Mouse (Mus musculus): ENCODE measurements around the gene Mrtfb. TPM values are rescaled to one million over a fixed set of nuclear protein-coding genes. Genes with fewer than 3 reads are reported as not detected.
A peak's percentile ranks its signal among the peaks of the same experiment; 100 is the strongest.

Mrtfb gene
- 13.6 and 15.6 TPM in 2 replicates for polyA plus RNA-seq (2014; fragmentation: Nextera tagmentation; extraction: Ambion mirVana)

DNA sequence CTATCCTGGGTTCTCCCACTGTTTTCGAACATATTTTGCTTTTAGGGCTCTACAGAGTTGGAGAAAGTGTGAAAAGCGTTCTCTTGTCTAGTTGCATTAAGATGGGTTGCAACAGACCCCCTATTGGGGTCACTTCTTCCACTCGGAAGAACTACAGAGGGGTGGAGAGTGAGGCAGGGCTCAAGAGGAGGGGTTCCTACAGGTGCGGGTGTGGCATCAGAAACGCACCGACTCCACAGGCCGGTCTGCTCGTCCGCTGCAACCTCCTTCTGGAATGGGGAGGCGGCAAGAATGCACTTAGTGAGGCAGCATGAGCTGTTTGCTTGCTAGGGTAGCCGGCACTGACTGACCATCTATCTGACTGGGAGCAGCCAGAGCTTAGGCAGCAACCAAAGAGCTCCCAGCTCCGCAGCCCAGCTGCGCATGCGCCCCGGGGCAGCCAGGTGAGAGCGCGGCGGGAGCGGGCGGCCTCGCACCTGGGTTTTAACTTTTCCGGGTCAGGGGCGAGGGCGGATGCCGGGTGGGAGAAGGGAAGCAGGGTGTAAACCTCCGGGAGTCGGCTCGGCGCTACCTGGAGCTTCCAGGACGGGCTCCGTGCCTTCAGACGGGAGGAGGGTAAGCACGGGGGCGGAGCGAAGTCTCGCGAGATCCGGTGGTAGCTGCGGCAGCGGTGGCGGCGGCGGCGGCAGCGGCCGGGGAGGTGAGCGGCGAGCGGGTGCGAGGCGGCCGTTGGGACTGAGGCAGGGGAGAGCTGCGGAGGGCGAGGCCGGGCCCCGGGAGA lies at the start of gene Mrtfb:
Gene Mrtfb (plus strand): TSS at position 627 of the 781 bp plus-strand sequence.
- Histone ChIP-seq H3K4me3 (ENCODE audit: low read depth, low read length) (peak within 1 kb of the TSS; percentile 79), H3K27me3 (replicated peaks; ENCODE audit: control insufficient read depth, insufficient read depth, low read length) (no peaks in the 10 kb centered on the region), H3K4me2 (ENCODE audit: low read length) (peak within 1 kb of the TSS; percentile 88), H3K9ac (ENCODE audit: low read length) (peak within 1 kb of the TSS; percentile 89), H3K9me3 (replicated peaks; ENCODE audit: control insufficient read depth, low read length) (no peaks in the 10 kb centered on the region), H3K4me1 (ENCODE audit: control insufficient read depth, insufficient read depth, low read length) (peaks cover 3% of the 10 kb centered on the region; the same call in 1 of the 2 replicates), H3K36me3 (ENCODE audit: control insufficient read depth, insufficient read depth, low read length) (no peaks in the 10 kb centered on the region), H3K27ac (ENCODE audit: low read depth, low read length) (peak within 1 kb of the TSS; percentile 78)
- DNase-seq (ENCODE audit: low spot score) (peak; percentile 90), ATAC-seq (peak; percentile 94)
- WGBS, result under 1% methylated on average over 33 of the region's 56 CpGs

DNA sequence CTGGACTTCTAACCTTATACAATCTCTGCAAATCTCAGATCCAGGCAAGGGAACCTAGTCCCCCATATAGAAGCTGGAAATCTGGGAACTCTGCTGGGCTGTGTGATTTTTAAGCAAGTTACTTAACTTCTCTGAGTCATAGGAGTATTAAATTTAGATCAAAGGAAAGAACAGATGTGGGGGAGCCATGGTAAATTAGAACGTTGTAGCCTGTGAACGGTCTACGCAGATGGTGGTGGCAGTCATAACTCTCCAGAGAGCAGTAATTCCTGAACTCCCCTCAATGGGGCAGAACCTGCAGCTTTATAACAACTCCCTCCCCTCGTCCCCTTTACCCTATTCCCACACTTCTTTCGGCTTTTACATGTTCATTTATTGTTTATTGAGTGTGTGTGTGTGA lies 48.6 kb upstream of the Mrtfb start:
- Histone ChIP-seq H3K27ac (ENCODE audit: low read depth, low read length) (no peak overlapping the region), H3K4me1 (ENCODE audit: control insufficient read depth, insufficient read depth, low read length) (no peaks in the 10 kb centered on the region), H3K9ac (ENCODE audit: low read length) (no peak overlapping the region), H3K4me3 (ENCODE audit: low read depth, low read length) (no peak overlapping the region), H3K36me3 (ENCODE audit: control insufficient read depth, insufficient read depth, low read length) (no peaks in the 10 kb centered on the region), H3K27me3 (replicated peaks; ENCODE audit: control insufficient read depth, insufficient read depth, low read length) (no peaks in the 10 kb centered on the region), H3K4me2 (ENCODE audit: low read length) (no peak overlapping the region), H3K9me3 (replicated peaks; ENCODE audit: control insufficient read depth, low read length) (no peaks in the 10 kb centered on the region)
- no peak for DNase-seq (ENCODE audit: low spot score)
- ATAC-seq, result no peak
- 51% methylated on average over 5 of the region's 5 CpGs for WGBS

DNA sequence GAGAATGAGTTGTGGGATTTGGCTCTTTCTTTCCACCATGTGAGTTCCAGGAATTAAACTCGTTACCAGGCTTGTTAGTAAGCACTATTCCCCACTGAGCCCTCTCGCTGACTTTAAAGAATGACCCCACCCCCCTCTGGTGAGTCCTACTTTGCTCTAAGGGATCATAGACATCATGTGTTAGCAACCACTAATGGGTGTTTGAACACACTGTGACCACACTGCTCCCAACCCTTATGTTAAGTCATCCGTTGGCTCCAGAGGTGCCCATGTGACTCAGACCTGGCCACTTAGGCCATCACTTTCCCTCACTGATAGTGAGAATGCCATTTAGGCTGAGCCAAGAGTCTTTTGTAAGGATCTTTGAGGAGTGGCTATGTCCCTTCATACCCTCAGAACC lies 48.2 kb upstream of the Mrtfb start:
- Histone ChIP-seq H3K27ac (ENCODE audit: low read depth, low read length) (no peak overlapping the region), H3K4me2 (ENCODE audit: low read length) (no peak overlapping the region), H3K9ac (ENCODE audit: low read length) (no peak overlapping the region), H3K4me3 (ENCODE audit: low read depth, low read length) (no peak overlapping the region), H3K36me3 (ENCODE audit: control insufficient read depth, insufficient read depth, low read length) (no peaks in the 10 kb centered on the region), H3K27me3 (replicated peaks; ENCODE audit: control insufficient read depth, insufficient read depth, low read length) (no peaks in the 10 kb centered on the region), H3K9me3 (replicated peaks; ENCODE audit: control insufficient read depth, low read length) (no peaks in the 10 kb centered on the region), H3K4me1 (ENCODE audit: control insufficient read depth, insufficient read depth, low read length) (no peaks in the 10 kb centered on the region)
- DNase-seq (ENCODE audit: low spot score), result no peak
- ATAC-seq, result no peak
- 17% methylated on average over 3 of the region's 3 CpGs for WGBS

DNA sequence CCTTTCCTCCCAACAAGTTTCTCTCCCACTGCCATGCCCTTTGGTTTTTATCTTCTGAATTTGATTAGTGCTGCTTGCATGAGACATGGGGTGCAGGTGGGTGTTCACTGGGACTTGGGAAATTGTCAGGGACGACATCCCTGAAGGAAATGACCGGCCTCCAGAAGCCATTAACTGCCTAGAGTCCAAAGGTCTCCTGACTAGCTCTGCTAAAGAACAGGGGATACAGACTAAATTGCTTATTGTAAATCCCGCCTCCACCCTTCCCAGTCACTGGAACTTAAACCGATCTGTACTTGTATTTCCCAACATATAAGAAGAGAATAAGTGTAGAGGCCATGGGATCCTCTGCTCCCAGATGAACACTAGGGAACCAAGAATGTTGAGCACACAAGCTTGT lies 43.5 kb upstream of the Mrtfb start:
- WGBS, result 95% methylated on average over 4 of the region's 4 CpGs
- H3K4me1 ChIP-seq (ENCODE audit: control insufficient read depth, insufficient read depth, low read length), result no peaks in the 10 kb centered on the region
- DNase-seq (ENCODE audit: low spot score) (no peak), ATAC-seq (no peak)
- no peaks in the 10 kb centered on the region for H3K27me3 ChIP-seq (replicated peaks; ENCODE audit: control insufficient read depth, insufficient read depth, low read length)
- no peak overlapping the region for H3K9ac ChIP-seq (ENCODE audit: low read length)
- H3K27ac ChIP-seq (ENCODE audit: low read depth, low read length), result no peak overlapping the region
- H3K36me3 ChIP-seq (ENCODE audit: control insufficient read depth, insufficient read depth, low read length), result no peaks in the 10 kb centered on the region
- no peak overlapping the region for H3K4me3 ChIP-seq (ENCODE audit: low read depth, low read length)
- H3K9me3 ChIP-seq (replicated peaks; ENCODE audit: control insufficient read depth, low read length), result no peaks in the 10 kb centered on the region
- no peak overlapping the region for H3K4me2 ChIP-seq (ENCODE audit: low read length)

DNA sequence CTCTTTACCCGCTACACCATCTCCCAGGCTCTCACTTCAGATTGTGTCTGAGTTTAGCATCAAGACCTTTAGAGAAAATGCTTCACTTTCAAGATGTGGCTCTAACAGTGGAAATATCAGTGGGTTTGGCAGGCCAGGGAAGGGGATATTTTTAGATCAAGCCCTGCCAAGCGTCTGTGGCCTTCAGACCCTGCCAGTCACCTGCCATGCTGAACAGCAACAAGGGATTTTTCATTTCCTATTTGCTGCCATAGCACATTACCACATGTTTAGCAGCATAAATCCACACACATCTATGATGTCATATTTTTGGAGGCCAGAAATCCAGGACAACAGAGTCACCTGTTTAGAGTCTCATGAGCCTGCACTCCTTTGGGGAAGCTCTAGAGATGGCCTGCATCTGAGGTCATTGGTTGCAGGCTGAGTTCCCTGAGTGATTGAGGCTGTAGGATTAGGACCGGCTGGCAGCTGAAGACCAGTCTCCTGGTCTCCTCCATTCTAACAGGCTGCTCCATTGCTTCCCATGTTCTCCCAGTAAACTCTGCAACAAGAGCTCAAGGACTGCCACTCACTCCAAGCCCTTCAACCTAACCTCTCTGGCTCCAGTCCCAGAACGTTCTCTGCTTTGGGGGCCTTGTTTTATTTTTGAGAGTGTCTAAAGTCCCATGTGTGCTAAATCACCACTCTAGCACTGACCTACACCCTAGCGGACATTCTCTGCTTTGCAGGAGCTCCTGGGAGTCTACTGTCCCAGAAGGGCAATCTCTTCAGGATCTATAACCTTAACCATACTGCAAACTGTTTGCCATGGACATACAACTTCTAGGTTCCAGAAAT lies 39.9 kb upstream of the Mrtfb start:
- Histone ChIP-seq H3K9me3 (replicated peaks; ENCODE audit: control insufficient read depth, low read length) (no peaks in the 10 kb centered on the region), H3K4me2 (ENCODE audit: low read length) (no peak overlapping the region), H3K36me3 (ENCODE audit: control insufficient read depth, insufficient read depth, low read length) (no peaks in the 10 kb centered on the region), H3K27ac (ENCODE audit: low read depth, low read length) (no peak overlapping the region), H3K27me3 (replicated peaks; ENCODE audit: control insufficient read depth, insufficient read depth, low read length) (no peaks in the 10 kb centered on the region), H3K4me1 (ENCODE audit: control insufficient read depth, insufficient read depth, low read length) (no peaks in the 10 kb centered on the region), H3K9ac (ENCODE audit: low read length) (no peak overlapping the region), H3K4me3 (ENCODE audit: low read depth, low read length) (no peak overlapping the region)
- WGBS, result 85% methylated on average over 5 of the region's 5 CpGs
- no peak for DNase-seq (ENCODE audit: low spot score)
- ATAC-seq, result no peak

DNA sequence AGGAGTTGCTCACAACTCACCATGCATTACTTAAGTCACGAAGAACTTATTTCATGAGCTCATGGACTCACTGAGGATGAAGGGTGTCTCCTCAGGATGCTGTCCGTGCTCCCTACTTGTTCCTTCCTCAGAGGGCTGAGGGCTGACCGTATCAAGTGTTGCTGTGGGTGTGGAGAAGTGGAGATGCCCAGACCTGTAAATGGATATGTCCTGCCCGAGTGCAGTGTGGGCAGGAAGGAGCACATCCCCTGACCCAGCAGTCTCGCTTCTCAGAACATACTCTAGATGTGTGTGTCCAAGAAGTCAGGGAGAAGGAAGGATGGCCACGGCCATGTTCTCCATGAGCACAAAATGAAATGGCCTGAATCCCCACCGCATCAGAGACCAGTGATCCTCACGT lies 38.3 kb upstream of the Mrtfb start:
- Histone ChIP-seq H3K27ac (ENCODE audit: low read depth, low read length) (no peak overlapping the region), H3K4me2 (ENCODE audit: low read length) (no peak overlapping the region), H3K36me3 (ENCODE audit: control insufficient read depth, insufficient read depth, low read length) (no peaks in the 10 kb centered on the region), H3K9me3 (replicated peaks; ENCODE audit: control insufficient read depth, low read length) (no peaks in the 10 kb centered on the region), H3K4me3 (ENCODE audit: low read depth, low read length) (no peak overlapping the region), H3K27me3 (replicated peaks; ENCODE audit: control insufficient read depth, insufficient read depth, low read length) (no peaks in the 10 kb centered on the region), H3K4me1 (ENCODE audit: control insufficient read depth, insufficient read depth, low read length) (no peaks in the 10 kb centered on the region), H3K9ac (ENCODE audit: low read length) (no peak overlapping the region)
- DNase-seq (ENCODE audit: low spot score) (no peak), ATAC-seq (no peak)
- 91% methylated on average over 8 of the region's 8 CpGs for WGBS

DNA sequence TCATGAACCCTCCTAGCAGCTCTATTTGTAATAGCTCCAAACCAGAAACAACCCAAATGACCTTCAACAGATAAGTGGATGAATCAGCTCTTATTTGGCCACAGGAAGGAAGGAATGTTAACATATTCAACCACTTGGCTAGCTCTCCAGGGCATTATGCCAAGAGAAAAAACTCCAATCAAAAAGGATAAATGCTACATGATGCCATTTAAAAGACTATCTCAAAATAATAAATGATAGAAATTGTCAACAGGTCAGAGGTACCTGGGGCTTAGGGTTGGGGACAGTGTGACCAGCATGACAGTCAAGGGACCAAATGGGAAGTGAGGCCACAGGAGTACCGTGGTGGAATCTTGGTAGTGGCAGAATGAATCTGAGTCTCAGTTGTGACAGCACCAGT lies 34.8 kb upstream of the Mrtfb start:
- H3K4me3 ChIP-seq (ENCODE audit: low read depth, low read length), result no peak overlapping the region
- ATAC-seq (no peak), DNase-seq (ENCODE audit: low spot score) (no peak)
- H3K36me3 ChIP-seq (ENCODE audit: control insufficient read depth, insufficient read depth, low read length), result no peaks in the 10 kb centered on the region
- no peak overlapping the region for H3K27ac ChIP-seq (ENCODE audit: low read depth, low read length)
- no peaks in the 10 kb centered on the region for H3K27me3 ChIP-seq (replicated peaks; ENCODE audit: control insufficient read depth, insufficient read depth, low read length)
- no peaks in the 10 kb centered on the region for H3K4me1 ChIP-seq (ENCODE audit: control insufficient read depth, insufficient read depth, low read length)
- H3K9ac ChIP-seq (ENCODE audit: low read length), result no peak overlapping the region
- 92% methylated on average over 1 of the region's 1 CpGs for WGBS
- H3K4me2 ChIP-seq (ENCODE audit: low read length), result no peak overlapping the region
- no peaks in the 10 kb centered on the region for H3K9me3 ChIP-seq (replicated peaks; ENCODE audit: control insufficient read depth, low read length)

DNA sequence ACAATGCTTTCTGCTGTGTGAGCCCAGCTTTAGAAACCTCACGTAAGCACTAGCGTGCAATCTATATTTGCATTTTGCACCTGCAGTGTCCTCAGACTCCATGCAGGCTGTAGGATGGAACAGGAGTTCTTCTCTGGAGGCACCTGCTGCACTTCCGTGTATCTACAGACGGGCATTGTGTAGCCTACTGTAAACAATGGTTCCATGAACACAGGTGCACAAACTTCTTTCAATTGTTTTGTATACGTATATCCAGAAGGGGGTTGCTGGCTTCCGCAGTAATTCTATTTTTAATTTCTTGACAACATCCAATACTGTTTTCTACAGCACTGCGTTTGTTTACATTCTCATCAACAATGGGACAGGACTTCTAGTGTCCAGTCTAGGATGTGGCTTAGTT lies 24.2 kb upstream of the Mrtfb start:
- 89% methylated on average over 7 of the region's 7 CpGs for WGBS
- H3K4me2 ChIP-seq (ENCODE audit: low read length), result no peak overlapping the region
- no peak overlapping the region for H3K27ac ChIP-seq (ENCODE audit: low read depth, low read length)
- peaks cover 3% of the 10 kb centered on the region; the same call in 1 of the 2 replicates for H3K4me1 ChIP-seq (ENCODE audit: control insufficient read depth, insufficient read depth, low read length)
- no peaks in the 10 kb centered on the region for H3K9me3 ChIP-seq (replicated peaks; ENCODE audit: control insufficient read depth, low read length)
- no peaks in the 10 kb centered on the region for H3K36me3 ChIP-seq (ENCODE audit: control insufficient read depth, insufficient read depth, low read length)
- H3K9ac ChIP-seq (ENCODE audit: low read length), result no peak overlapping the region
- ATAC-seq (no peak), DNase-seq (ENCODE audit: low spot score) (no peak)
- no peak overlapping the region for H3K4me3 ChIP-seq (ENCODE audit: low read depth, low read length)
- H3K27me3 ChIP-seq (replicated peaks; ENCODE audit: control insufficient read depth, insufficient read depth, low read length), result no peaks in the 10 kb centered on the region

Measured in forebrain, embryonic 14.5 days (tissue).